9 mouse cellular contexts compared by ENCODE assay signal in genomic region chr13:23426335-23426734, GRCm38 (mm10). TPM values are rescaled to one million over a fixed set of nuclear protein-coding genes. Genes with fewer than 3 reads are reported as not detected.
A peak's percentile ranks its signal among the peaks of the same experiment; 100 is the strongest.
DNase-seq lines count a peak whose midpoint lies in the region; ATAC-seq and TF ChIP-seq lines count a peak whose summit lies in the region.
"Had no signal": no experiment of that assay in that cellular context is flagged by ENCODE, and none has a peak within 500 bp of the region (broad histone marks: within the 10 kb centered on the region; RNA-seq: fewer than 3 reads in every experiment).

No protein-coding gene starts in this region.

- H3K4me2 ChIP-seq in heart, embryonic 11.5 days, result peak overlapping the region; percentile 69
- H3K4me2 ChIP-seq: midbrain, embryonic 12.5 days had no signal

- H3K4me1 ChIP-seq in heart, embryonic 11.5 days (ENCODE audit: control insufficient read depth, insufficient read depth, low read length), result peaks cover 9% of the 10 kb centered on the region
- H3K4me1 ChIP-seq in embryonic fibroblast, embryonic 13.5 days (ENCODE audit: control insufficient read depth, insufficient read depth, low read length), result peaks cover 2% of the 10 kb centered on the region; the same call in 1 of the 2 replicates

- H3K27me3 ChIP-seq in heart, embryonic 11.5 days (ENCODE audit: control insufficient read depth, insufficient read depth, low read length), result no peaks in the 10 kb centered on the region
- H3K27me3 ChIP-seq: midbrain, embryonic 12.5 days had no signal

- 10% methylated on average over 8 of the region's 8 CpGs for WGBS in heart, embryonic 11.5 days (ENCODE audit: insufficient replicate concordance)

- ATAC-seq in heart, embryonic 11.5 days (replicated peaks; ENCODE audit: insufficient number of reproducible peaks, low FRiP score, low TSS enrichment), result no peak
- no peak for ATAC-seq in activated CD4-positive, CD25-positive, alpha-beta regulatory T cell, adult 4 months

- intact Hi-C loops in heart, postnatal 14 days (cut with DNase I), result no loop called here

- H3K9me3 ChIP-seq in heart, embryonic 11.5 days (replicated peaks; ENCODE audit: control insufficient read depth, low read length), result no peaks in the 10 kb centered on the region
- H3K9me3 ChIP-seq: midbrain, embryonic 12.5 days had no signal

- H3K36me3 ChIP-seq in heart, embryonic 11.5 days (ENCODE audit: control insufficient read depth, insufficient read depth, low read length), result peaks cover 4% of the 10 kb centered on the region; the same call in 1 of the 2 replicates

- no peak for TF ChIP-seq POLR2A in embryonic fibroblast, embryonic 13.5 days (IDR thresholded peaks at IDR 0.05; ENCODE audit: low read depth, low read length)

- no peak for TF ChIP-seq CTCF in embryonic fibroblast, embryonic 13.5 days (IDR thresholded peaks at IDR 0.05; ENCODE audit: borderline replicate concordance, insufficient read depth, low read length)

- no peak overlapping the region for H3K9ac ChIP-seq in heart, embryonic 11.5 days (ENCODE audit: low read depth, low read length)
- H3K9ac ChIP-seq: midbrain, embryonic 12.5 days had no signal

- H3K27ac ChIP-seq in heart, embryonic 11.5 days (ENCODE audit: low read depth, low read length), result no peak overlapping the region
- H3K27ac ChIP-seq in embryonic fibroblast, embryonic 13.5 days (ENCODE audit: insufficient read depth, low read length), result no peak overlapping the region
- H3K27ac ChIP-seq: midbrain, embryonic 12.5 days had no signal

- H3K4me3 ChIP-seq in heart, embryonic 11.5 days (ENCODE audit: low read depth, low read length), result 0 out of 2 replicates have a peak overlapping the region, but pooled peaks have one; percentile 4
- peak overlapping the region; percentile 28; the same call in 1 of the 2 replicates for H3K4me3 ChIP-seq in embryonic fibroblast, embryonic 13.5 days (ENCODE audit: insufficient read depth, low read length)
- H3K4me3 ChIP-seq: midbrain, embryonic 12.5 days had no signal

- DNase-seq in heart, postnatal 14 days, result no peak
- peak; percentile 63 for DNase-seq in thymus, postnatal 4 days
- no peak for DNase-seq in thymus, adult 18-20 months
- DNase-seq in testis, postnatal 10 days (ENCODE audit: low spot score), result no peak
- no peak for DNase-seq in ovary, postnatal 36 days (ENCODE audit: low spot score)

RNA-seq across cellular contexts. Expression of gene Abt1, which starts 2.7 kb away (rescaled TPM):
- polyA plus RNA-seq in heart, embryonic 11.5 days (2014; fragmentation: Nextera tagmentation; extraction: Ambion mirVana), result 8.9 and 9.8 TPM in 2 replicates
- 1 to 10 TPM; 4.5 to 5.0 TPM for total RNA-seq in heart, postnatal 14 days (2021)
- 4.2 and 4.7 TPM in 2 replicates for polyA plus RNA-seq in embryonic fibroblast, embryonic 13.5 days (2011; ENCODE audit: insufficient read length, low read depth, missing spikeins)
- 10 to 100 TPM; 10.4 to 11.1 TPM for polyA plus RNA-seq in activated CD4-positive, CD25-positive, alpha-beta regulatory T cell, adult 4 months (2017; shearing (Covaris generic))

RNA-seq across cellular contexts. Expression of gene Btn1a1, which starts 39.4 kb away (rescaled TPM):
- 0.97 and 1.7 TPM in 2 replicates for polyA plus RNA-seq in heart, embryonic 11.5 days (2014; fragmentation: Nextera tagmentation; extraction: Ambion mirVana)
- total RNA-seq in heart, postnatal 14 days (2021), result not detected
- polyA plus RNA-seq in embryonic fibroblast, embryonic 13.5 days (2011; ENCODE audit: insufficient read length, low read depth, missing spikeins), result not detected in 2 replicates
- not detected for polyA plus RNA-seq in activated CD4-positive, CD25-positive, alpha-beta regulatory T cell, adult 4 months (2017; shearing (Covaris generic))
- polyA plus RNA-seq: midbrain, embryonic 12.5 days had no signal

RNA-seq across cellular contexts. Expression of gene Zfp322a, which starts 57.3 kb away (rescaled TPM):
- 43.4 and 43.7 TPM in 2 replicates for polyA plus RNA-seq in heart, embryonic 11.5 days (2014; fragmentation: Nextera tagmentation; extraction: Ambion mirVana)
- total RNA-seq in heart, postnatal 14 days (2021), result 10 to 100 TPM; 18.8 to 21.7 TPM
- 24.1 and 25.7 TPM in 2 replicates for polyA plus RNA-seq in embryonic fibroblast, embryonic 13.5 days (2011; ENCODE audit: insufficient read length, low read depth, missing spikeins)
- 10 to 100 TPM; 29.2 to 34.1 TPM for polyA plus RNA-seq in activated CD4-positive, CD25-positive, alpha-beta regulatory T cell, adult 4 months (2017; shearing (Covaris generic))
